Mouse (Mus musculus) heart, postnatal 10 days (tissue): Measurements from ENCODE around the gene 5830473C10Rik. TPM values are rescaled to one million over a fixed set of nuclear protein-coding genes. Genes with fewer than 3 reads are reported as not detected.

Source experiments
- DNase-seq, 2 experiments: peaks; one replicate each; pipeline ENCODE4 v3.0.0; 2021
- intact Hi-C: fragments of 180-260 bp; cut with DNase I; formaldehyde crosslinking; loops from one replicate; pipeline ENCODE4 v1.15.1; 2025
- total RNA-seq, 2 experiments: library from RNA; stranded (reverse); gene quantifications; 2 replicates each; pipeline ENCODE4 v1.2.3; 2021

The 5830473C10Rik gene
- total RNA-seq, 2 experiments from 2014 or later: not detected

GRCm38 (mm10) chr5:90645579-90645978, 84.7 kb downstream of the 5830473C10Rik start:
- intact Hi-C loops: no loop called here
- no peak for DNase-seq

GRCm38 (mm10) chr5:90646398-90646797, 85.5 kb downstream of the 5830473C10Rik start:
- DNase-seq: no peak
- intact Hi-C loops: no loop called here

Other genes starting within 250 kb of the 5830473C10Rik start
- 10 to 100 TPM; 82.1 to 82.4 TPM for gene Ankrd17, start 194.5 kb upstream of the 5830473C10Rik start, total RNA-seq
- gene Gm9958, start 193.9 kb upstream of the 5830473C10Rik start, total RNA-seq: 1 to 10 TPM in 1 of 2 experiments, under 1 TPM in 1; 0.86 to 1.5 TPM
- gene Alb, start 100.2 kb upstream of the 5830473C10Rik start, total RNA-seq: 1 to 10 TPM in 1 of 2 experiments, under 1 TPM in 1; 0.48 to 1.8 TPM
- not detected for gene Afp, start 70.4 kb upstream of the 5830473C10Rik start, total RNA-seq
- gene Afm, start 42.2 kb upstream of the 5830473C10Rik start, total RNA-seq: not detected
- under 1 TPM in 1 of 2 experiments, not detected in 1; 0.38 TPM for gene Rassf6, start 79.5 kb downstream of the 5830473C10Rik start, total RNA-seq
- gene Cxcl5, start 198.3 kb downstream of the 5830473C10Rik start, total RNA-seq: not detected
- 1 to 10 TPM; 2.2 to 6.6 TPM for gene Ppbp, start 207.4 kb downstream of the 5830473C10Rik start, total RNA-seq
- 10 to 100 TPM; 33.7 to 39.0 TPM for gene Pf4, start 211.3 kb downstream of the 5830473C10Rik start, total RNA-seq
- not detected for gene Cxcl3, start 225.0 kb downstream of the 5830473C10Rik start, total RNA-seq
- not detected for gene Cxcl15, start 233.4 kb downstream of the 5830473C10Rik start, total RNA-seq